Mouse (Mus musculus): ENCODE measurements around the gene Slc34a2.

GRCm38 (mm10) chr5:52996145-52996544 lies 41.7 kb upstream of the Slc34a2 start:
- no peak for TF ChIP-seq CTCF (IDR thresholded peaks at IDR 0.05; ENCODE audit: low read depth, low read length)
- no peak for TF ChIP-seq POLR2A (IDR thresholded peaks at IDR 0.05; ENCODE audit: borderline replicate concordance, low read depth, low read length)
